Mouse (Mus musculus): ENCODE data around the gene Ptprd.

Gene Ptprd

DNA sequence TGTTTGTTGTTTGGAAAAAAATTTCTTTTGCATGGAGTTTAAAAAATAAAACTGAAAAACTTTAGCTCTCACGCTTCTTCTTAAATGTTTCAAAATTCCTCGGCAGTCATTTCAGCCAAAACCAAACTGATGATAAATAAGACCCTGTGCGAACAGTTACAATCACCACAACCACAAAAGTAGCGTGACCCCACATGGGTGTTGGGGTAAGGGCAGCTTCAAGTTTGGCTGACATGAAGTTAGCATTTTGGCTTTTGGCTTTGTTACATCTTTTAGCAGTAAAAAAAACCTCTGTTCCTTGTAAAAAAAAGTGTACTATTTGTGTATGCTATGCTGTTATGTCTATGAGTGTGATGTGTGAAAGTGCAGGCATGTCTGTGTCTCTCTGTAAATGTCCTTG is 2203.2 kb downstream of the Ptprd start:
- H3K4me1 ChIP-seq (replicated peaks; ENCODE audit: low read depth, low read length), result peaks cover 26% of the 10 kb centered on the region
- no peaks in the 10 kb centered on the region for H3K36me3 ChIP-seq (ENCODE audit: insufficient read depth, low read length)
- no peak for TF ChIP-seq CTCF (conservative IDR thresholded peaks at IDR 0.05; ENCODE audit: low read length)
- no peak for TF ChIP-seq NANOG (IDR thresholded peaks at IDR 0.05; ENCODE audit: borderline replicate concordance, low read length)
- no peak for TF ChIP-seq POU5F1 (IDR thresholded peaks at IDR 0.05; ENCODE audit: borderline replicate concordance, low read length)
- no peaks in the 10 kb centered on the region for H3K9me3 ChIP-seq (ENCODE audit: low read length)
- H3K27me3 ChIP-seq (ENCODE audit: insufficient read depth, low read length), result no peaks in the 10 kb centered on the region
- no peak overlapping the region for H3K4me3 ChIP-seq (replicated peaks; ENCODE audit: low read length)

DNA sequence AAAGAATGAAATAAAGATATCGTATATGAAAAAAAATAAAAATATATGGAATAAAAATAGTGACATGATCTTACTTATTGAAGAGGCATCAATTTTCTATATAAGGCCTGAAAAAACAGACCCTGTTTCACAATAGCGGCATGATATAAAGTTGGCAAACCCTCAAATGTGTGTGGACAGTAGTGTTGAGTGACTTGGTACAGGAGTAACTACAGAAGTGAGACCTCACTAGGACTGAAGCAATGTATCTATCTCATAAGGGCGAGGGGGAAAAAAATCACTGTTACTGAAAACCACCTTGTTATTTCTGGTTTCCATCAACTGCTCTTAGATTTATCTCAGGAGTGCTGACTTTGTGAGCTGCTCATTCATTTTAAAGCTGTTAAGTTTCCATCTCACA is 2204.5 kb downstream of the Ptprd start:
- TF ChIP-seq NANOG (IDR thresholded peaks at IDR 0.05; ENCODE audit: borderline replicate concordance, low read length) (no peak), POU5F1 (IDR thresholded peaks at IDR 0.05; ENCODE audit: borderline replicate concordance, low read length) (no peak)
- Histone ChIP-seq H3K36me3 (ENCODE audit: insufficient read depth, low read length) (no peaks in the 10 kb centered on the region), H3K27me3 (ENCODE audit: insufficient read depth, low read length) (no peaks in the 10 kb centered on the region), H3K4me3 (replicated peaks; ENCODE audit: low read length) (no peak overlapping the region), H3K9me3 (ENCODE audit: low read length) (no peaks in the 10 kb centered on the region), H3K4me1 (replicated peaks; ENCODE audit: low read depth, low read length) (peaks cover 12% of the 10 kb centered on the region)

GRCm38 (mm10) chr4:76006717-76007116 is 2205.0 kb downstream of the Ptprd start:
- no peak overlapping the region for H3K4me3 ChIP-seq (replicated peaks; ENCODE audit: low read length)
- peaks cover 7% of the 10 kb centered on the region for H3K4me1 ChIP-seq (replicated peaks; ENCODE audit: low read depth, low read length)
- no peak for TF ChIP-seq POU5F1 (IDR thresholded peaks at IDR 0.05; ENCODE audit: borderline replicate concordance, low read length)
- no peak for TF ChIP-seq CTCF (conservative IDR thresholded peaks at IDR 0.05; ENCODE audit: low read length)
- no peak for TF ChIP-seq NANOG (IDR thresholded peaks at IDR 0.05; ENCODE audit: borderline replicate concordance, low read length)
- H3K36me3 ChIP-seq (ENCODE audit: insufficient read depth, low read length), result no peaks in the 10 kb centered on the region
- H3K27me3 ChIP-seq (ENCODE audit: insufficient read depth, low read length), result no peaks in the 10 kb centered on the region
- H3K9me3 ChIP-seq (ENCODE audit: low read length), result no peaks in the 10 kb centered on the region

DNA sequence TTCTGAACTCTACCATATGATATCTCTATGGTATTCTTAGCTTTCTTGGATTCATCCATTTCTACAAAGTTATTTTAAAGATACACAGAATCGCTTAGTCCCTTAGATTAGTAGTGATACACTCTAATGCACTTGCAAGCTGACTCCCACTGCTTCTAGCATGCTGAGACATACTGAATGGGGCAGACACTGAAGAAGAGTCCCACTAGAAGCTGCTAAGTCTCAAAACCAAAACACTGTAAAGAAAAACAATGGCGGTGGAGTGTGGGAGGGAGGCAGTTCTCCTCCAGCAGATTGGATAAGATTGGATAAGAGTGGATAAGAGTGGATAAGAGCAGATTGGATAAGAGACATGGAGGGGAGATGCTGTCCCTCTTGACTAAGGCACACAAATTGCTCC is 2207.6 kb downstream of the Ptprd start:
- TF ChIP-seq POU5F1 (IDR thresholded peaks at IDR 0.05; ENCODE audit: borderline replicate concordance, low read length) (no peak), CTCF (conservative IDR thresholded peaks at IDR 0.05; ENCODE audit: low read length) (no peak), NANOG (IDR thresholded peaks at IDR 0.05; ENCODE audit: borderline replicate concordance, low read length) (no peak)
- H3K9me3 ChIP-seq (ENCODE audit: low read length), result no peaks in the 10 kb centered on the region
- H3K4me3 ChIP-seq (replicated peaks; ENCODE audit: low read length), result no peak overlapping the region
- no peaks in the 10 kb centered on the region for H3K27me3 ChIP-seq (ENCODE audit: insufficient read depth, low read length)
- no peaks in the 10 kb centered on the region for H3K4me1 ChIP-seq (replicated peaks; ENCODE audit: low read depth, low read length)
- no peaks in the 10 kb centered on the region for H3K36me3 ChIP-seq (ENCODE audit: insufficient read depth, low read length)

DNA sequence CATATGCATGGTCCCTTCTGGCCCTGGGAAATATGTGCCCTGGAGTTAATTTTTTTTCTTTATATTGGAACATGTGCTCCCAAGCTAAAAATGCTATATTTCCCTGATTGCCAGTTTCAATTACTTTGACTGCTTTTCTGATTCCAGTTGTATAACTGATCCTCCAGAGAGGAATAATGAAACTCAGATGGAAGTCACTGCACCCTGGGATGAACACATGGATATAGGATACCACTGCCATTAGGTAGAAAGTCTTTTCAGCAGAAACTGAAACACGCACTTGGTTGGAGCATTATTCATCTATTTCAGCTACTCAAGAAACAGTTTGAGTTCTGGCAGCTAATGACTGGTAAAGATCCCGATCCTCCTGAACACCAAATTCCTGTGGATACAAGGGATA is 2211.5 kb downstream of the Ptprd start:
- Histone ChIP-seq H3K27me3 (ENCODE audit: insufficient read depth, low read length) (no peaks in the 10 kb centered on the region), H3K4me3 (replicated peaks; ENCODE audit: low read length) (no peak overlapping the region), H3K36me3 (ENCODE audit: insufficient read depth, low read length) (no peaks in the 10 kb centered on the region), H3K9me3 (ENCODE audit: low read length) (no peaks in the 10 kb centered on the region), H3K4me1 (replicated peaks; ENCODE audit: low read depth, low read length) (no peaks in the 10 kb centered on the region)
- TF ChIP-seq NANOG (IDR thresholded peaks at IDR 0.05; ENCODE audit: borderline replicate concordance, low read length), result no peak
- no peak for TF ChIP-seq CTCF (conservative IDR thresholded peaks at IDR 0.05; ENCODE audit: low read length)
- no peak for TF ChIP-seq POU5F1 (IDR thresholded peaks at IDR 0.05; ENCODE audit: borderline replicate concordance, low read length)

DNA sequence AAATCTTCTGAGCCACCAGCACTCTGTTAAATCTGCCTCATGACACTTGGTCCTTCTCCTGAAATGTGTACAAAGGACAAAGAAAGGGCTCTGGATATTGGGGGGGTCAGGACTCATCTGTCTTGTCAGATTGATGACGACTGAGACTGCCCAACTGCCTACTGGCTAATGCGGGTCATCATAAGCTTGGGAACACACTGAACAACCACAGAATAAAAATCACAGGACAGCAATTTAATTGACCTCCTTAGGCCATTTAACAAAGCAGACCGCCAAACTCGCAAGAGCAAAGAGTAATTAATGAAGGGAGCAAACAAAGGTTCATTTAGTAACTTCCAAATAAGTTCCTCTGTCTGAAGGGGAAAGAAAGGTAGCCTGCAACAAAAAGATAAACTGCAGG is 2215.9 kb downstream of the Ptprd start:
- Histone ChIP-seq H3K9me3 (ENCODE audit: low read length) (no peaks in the 10 kb centered on the region), H3K27me3 (ENCODE audit: insufficient read depth, low read length) (no peaks in the 10 kb centered on the region), H3K36me3 (ENCODE audit: insufficient read depth, low read length) (no peaks in the 10 kb centered on the region), H3K4me3 (replicated peaks; ENCODE audit: low read length) (no peak overlapping the region), H3K4me1 (replicated peaks; ENCODE audit: low read depth, low read length) (no peaks in the 10 kb centered on the region)
- TF ChIP-seq CTCF (conservative IDR thresholded peaks at IDR 0.05; ENCODE audit: low read length) (no peak), NANOG (IDR thresholded peaks at IDR 0.05; ENCODE audit: borderline replicate concordance, low read length) (no peak), POU5F1 (IDR thresholded peaks at IDR 0.05; ENCODE audit: borderline replicate concordance, low read length) (no peak)

GRCm38 (mm10) chr4:75994576-75994975 is 2217.2 kb downstream of the Ptprd start:
- H3K36me3 ChIP-seq (ENCODE audit: insufficient read depth, low read length), result no peaks in the 10 kb centered on the region
- TF ChIP-seq CTCF (conservative IDR thresholded peaks at IDR 0.05; ENCODE audit: low read length) (no peak), POU5F1 (IDR thresholded peaks at IDR 0.05; ENCODE audit: borderline replicate concordance, low read length) (no peak), NANOG (IDR thresholded peaks at IDR 0.05; ENCODE audit: borderline replicate concordance, low read length) (no peak)
- no peaks in the 10 kb centered on the region for H3K4me1 ChIP-seq (replicated peaks; ENCODE audit: low read depth, low read length)
- H3K27me3 ChIP-seq (ENCODE audit: insufficient read depth, low read length), result no peaks in the 10 kb centered on the region
- H3K9me3 ChIP-seq (ENCODE audit: low read length), result no peaks in the 10 kb centered on the region
- no peak overlapping the region for H3K4me3 ChIP-seq (replicated peaks; ENCODE audit: low read length)

- H3K36me3 ChIP-seq (ENCODE audit: insufficient read depth, low read length), result no peaks in the 10 kb centered on the region
- H3K27me3 ChIP-seq (ENCODE audit: insufficient read depth, low read length), result no peaks in the 10 kb centered on the region
- H3K4me3 ChIP-seq (replicated peaks; ENCODE audit: low read length), result no peak overlapping the region
- H3K4me1 ChIP-seq (replicated peaks; ENCODE audit: low read depth, low read length), result no peaks in the 10 kb centered on the region
- TF ChIP-seq CTCF (conservative IDR thresholded peaks at IDR 0.05; ENCODE audit: low read length) (no peak), POU5F1 (IDR thresholded peaks at IDR 0.05; ENCODE audit: borderline replicate concordance, low read length) (no peak), NANOG (IDR thresholded peaks at IDR 0.05; ENCODE audit: borderline replicate concordance, low read length) (no peak)
- H3K9me3 ChIP-seq (ENCODE audit: low read length), result no peaks in the 10 kb centered on the region
Observed at GRCm38 (mm10) chr4:75993092-75993491, 2218.7 kb downstream of the Ptprd start.

GRCm38 (mm10) chr4:75991621-75992245 is 2220.0 kb downstream of the Ptprd start:
- Histone ChIP-seq H3K36me3 (ENCODE audit: insufficient read depth, low read length) (no peaks in the 10 kb centered on the region), H3K27me3 (ENCODE audit: insufficient read depth, low read length) (no peaks in the 10 kb centered on the region), H3K4me1 (replicated peaks; ENCODE audit: low read depth, low read length) (no peaks in the 10 kb centered on the region), H3K4me3 (replicated peaks; ENCODE audit: low read length) (no peak overlapping the region), H3K9me3 (ENCODE audit: low read length) (no peaks in the 10 kb centered on the region)
- no peak for TF ChIP-seq NANOG (IDR thresholded peaks at IDR 0.05; ENCODE audit: borderline replicate concordance, low read length)
- no peak for TF ChIP-seq CTCF (conservative IDR thresholded peaks at IDR 0.05; ENCODE audit: low read length)
- TF ChIP-seq POU5F1 (IDR thresholded peaks at IDR 0.05; ENCODE audit: borderline replicate concordance, low read length), result no peak
